Mouse (Mus musculus): ENCODE measurements at regions not wholly inside any gene's neighbourhood (a gene's known extent, or its start where the extent isn't known, plus 50 kb on each side); places are given as distances from the start of the nearest gene placed in this dataset.

GRCm38 (mm10) chr3:35387386-35387785 is 366.5 kb upstream of the Atp11b start:
- DNase-seq = no peak

GRCm38 (mm10) chr3:35392657-35393056 is 361.2 kb upstream of the Atp11b start:
- no peak for DNase-seq

GRCm38 (mm10) chr3:35400213-35400612 is 353.7 kb upstream of the Atp11b start:
- DNase-seq = no peak

GRCm38 (mm10) chr3:35402666-35403065 is 351.2 kb upstream of the Atp11b start:
- no peak for DNase-seq

GRCm38 (mm10) chr3:35403952-35404351 is 350.0 kb upstream of the Atp11b start:
- DNase-seq = no peak

GRCm38 (mm10) chr3:35404492-35405390 is 349.2 kb upstream of the Atp11b start:
- DNase-seq = peak; percentile 23

- DNase-seq = peak; percentile 47
Measured at GRCm38 (mm10) chr3:35405621-35406079, 348.3 kb upstream of the Atp11b start.

GRCm38 (mm10) chr3:35437687-35438086 is 316.2 kb upstream of the Atp11b start:
- DNase-seq = no peak

GRCm38 (mm10) chr3:35462858-35463257 is 291.0 kb upstream of the Atp11b start:
- no peak for DNase-seq

- DNase-seq = no peak
Measured at GRCm38 (mm10) chr3:35464212-35464911, 289.5 kb upstream of the Atp11b start.

GRCm38 (mm10) chr3:35465956-35466355 is 287.9 kb upstream of the Atp11b start:
- no peak for DNase-seq

GRCm38 (mm10) chr3:35473351-35473750 is 280.6 kb upstream of the Atp11b start:
- DNase-seq = no peak

- DNase-seq = no peak
Measured at GRCm38 (mm10) chr3:35474361-35474760, 279.5 kb upstream of the Atp11b start.

- peak; percentile 28 for DNase-seq
Measured at GRCm38 (mm10) chr3:35475326-35475725, 278.6 kb upstream of the Atp11b start.

GRCm38 (mm10) chr3:35480714-35481695 is 272.9 kb upstream of the Atp11b start:
- DNase-seq = no peak

GRCm38 (mm10) chr3:35481841-35482240 is 272.1 kb upstream of the Atp11b start:
- DNase-seq = peak; percentile 26

GRCm38 (mm10) chr3:35482296-35482695 is 271.6 kb upstream of the Atp11b start:
- peak; percentile 55 for DNase-seq

- DNase-seq = no peak
Measured at GRCm38 (mm10) chr3:35482759-35483158, 271.1 kb upstream of the Atp11b start.

GRCm38 (mm10) chr3:35496027-35496824 is 257.7 kb upstream of the Atp11b start:
- no peak for DNase-seq

- DNase-seq = no peak
Measured at GRCm38 (mm10) chr3:35510314-35510713, 243.6 kb upstream of the Atp11b start.

- no peak for DNase-seq
Measured at GRCm38 (mm10) chr3:35516517-35516916, 237.4 kb upstream of the Atp11b start.

- DNase-seq = no peak
Measured at GRCm38 (mm10) chr3:35520131-35520530, 233.8 kb upstream of the Atp11b start.
